Mouse (Mus musculus) midbrain, embryonic 12.5 days (tissue): ENCODE results near the gene Myadml2. TPM values are rescaled to one million over a fixed set of nuclear protein-coding genes. Genes with fewer than 3 reads are reported as not detected.

Experiments used
- ATAC-seq: fragments of 200-750 bp; cut with Nextera tagmentation; 2 replicates; pipeline ENCODE4 v1.8.0; 2017; ENCODE audit warnings: low read depth, moderate TSS enrichment, moderate library complexity; ENCODE audit not compliant: low FRiP score
- H3K27ac ChIP-seq: fragments of 300-500 bp; sonication (generic); replicated peaks from 2 replicates; pipeline ENCODE4 v1.5.1; 2016; ENCODE audit warnings: mild to moderate bottlenecking
- H3K27me3 ChIP-seq: fragments of 300-500 bp; sonication (generic); 2 replicates; pipeline ENCODE4 v1.6.1; 2016; ENCODE audit warnings: mild to moderate bottlenecking
- H3K36me3 ChIP-seq: fragments of 300-500 bp; sonication (generic); 2 replicates; pipeline ENCODE4 v1.6.1; 2016
- H3K4me1 ChIP-seq: fragments of 300-500 bp; sonication (generic); 2 replicates; pipeline ENCODE4 v1.6.1; 2016
- H3K4me2 ChIP-seq: fragments of 300-500 bp; sonication (generic); replicated peaks from 2 replicates; pipeline ENCODE4 v1.6.1; 2016; ENCODE audit warnings: mild to moderate bottlenecking, moderate library complexity
- H3K4me3 ChIP-seq: fragments of 300-500 bp; sonication (generic); 2 replicates; pipeline ENCODE4 v1.5.1; 2016; ENCODE audit warnings: mild to moderate bottlenecking
- H3K9ac ChIP-seq: fragments of 300-500 bp; sonication (generic); replicated peaks from 2 replicates; pipeline ENCODE4 v1.6.1; 2016; ENCODE audit warnings: mild to moderate bottlenecking, moderate library complexity
- H3K9me3 ChIP-seq: fragments of 300-500 bp; sonication (generic); 2 replicates; pipeline ENCODE4 v1.6.1; 2016; ENCODE audit warnings: mild to moderate bottlenecking
- WGBS: fragments of 180-500 bp; shearing (Covaris S2); methylation state at CpG from one replicate; pipeline ENCODE4 v1.1.7; 2016; 5-methylcytosine and 5-hydroxymethylcytosine counted together
- microRNA-seq: library from miRNA; unstranded; fragments of <30 nt; microRNA quantifications from one replicate; pipeline ENCODE4, GENCODE M21; 2017
- polyA plus RNA-seq: library from polyadenylated mRNA; unstranded; fragments of >200 nt; fragmentation: Nextera tagmentation; extraction: Ambion mirVana; gene quantifications from 2 replicates; pipeline ENCODE4 v1.2.1, GENCODE M21; 2016

Gene Myadml2
- polyA plus RNA-seq, 1 experiment from 2014 or later = not detected

GRCm38 (mm10) chr11:120598990-120599549, 48.9 kb downstream of the Myadml2 start:
- no peak; the same call in 1 of the 2 replicates for ATAC-seq
- peak overlapping the region; percentile 99 for H3K4me2 ChIP-seq
- no peaks in the 10 kb centered on the region for H3K27me3 ChIP-seq
- H3K4me1 ChIP-seq = peaks cover 28% of the 10 kb centered on the region
- H3K9ac ChIP-seq = peak overlapping the region; percentile 100
- peak overlapping the region; percentile 86 for H3K27ac ChIP-seq
- 52% methylated on average over 17 of the region's 17 CpGs for WGBS
- H3K9me3 ChIP-seq = no peaks in the 10 kb centered on the region
- H3K4me3 ChIP-seq = peak overlapping the region; percentile 100
- H3K36me3 ChIP-seq = peaks cover 62% of the 10 kb centered on the region

GRCm38 (mm10) chr11:120598283-120598989, 49.5 kb downstream of the Myadml2 start, which contains the start of the genes Alyref and Anapc11:
Alyref (minus strand) TSS chr11:120598365.
Anapc11 (plus strand) TSS chr11:120598421.
- Histone ChIP-seq H3K27ac (peak within 1 kb of the TSS; percentile 86), H3K4me3 (peak within 1 kb of the TSS; percentile 100), H3K9me3 (no peaks in the 10 kb centered on the region), H3K36me3 (peaks cover 62% of the 10 kb centered on the region), H3K4me2 (peak within 1 kb of the TSS; percentile 99), H3K9ac (peak within 1 kb of the TSS; percentile 100), H3K27me3 (no peaks in the 10 kb centered on the region), H3K4me1 (peaks cover 30% of the 10 kb centered on the region)
- WGBS = under 1% methylated on average over 87 of the region's 88 CpGs
- ATAC-seq = peak; percentile 97

GRCm38 (mm10) chr11:120597240-120598235, 50.4 kb downstream of the Myadml2 start:
- peak; percentile 67; the same call in 1 of the 2 replicates for ATAC-seq
- Histone ChIP-seq H3K4me3 (peak overlapping the region; percentile 100), H3K27me3 (no peaks in the 10 kb centered on the region), H3K36me3 (peaks cover 62% of the 10 kb centered on the region), H3K4me1 (peaks cover 30% of the 10 kb centered on the region), H3K9ac (peak overlapping the region; percentile 100), H3K4me2 (peak overlapping the region; percentile 99), H3K9me3 (no peaks in the 10 kb centered on the region), H3K27ac (peak overlapping the region; percentile 86)
- 5% methylated on average over 89 of the region's 99 CpGs for WGBS

Small RNAs within 50 kb of the gene (microRNA-seq; reads per million reads assigned to microRNA genes)
- gene Mir6936 = 1.9 reads per million

Other genes starting within 250 kb of the Myadml2 start
- gene Nploc4, start 210.4 kb downstream of the Myadml2 start, polyA plus RNA-seq = 51.8 and 54.6 TPM in 2 replicates
- gene Tspan10, start 205.5 kb downstream of the Myadml2 start, polyA plus RNA-seq = not detected in 2 replicates
- 0.20 TPM in 1 of 2 replicates, not detected in the other for gene Pde6g, start 194.7 kb downstream of the Myadml2 start, polyA plus RNA-seq
- 11.7 and 11.9 TPM in 2 replicates for gene Oxld1, start 190.1 kb downstream of the Myadml2 start, polyA plus RNA-seq
- gene Ccdc137, start 190.0 kb downstream of the Myadml2 start, polyA plus RNA-seq = 30.1 and 35.1 TPM in 2 replicates
- gene Arl16, start 180.6 kb downstream of the Myadml2 start, polyA plus RNA-seq = 56.4 and 58.8 TPM in 2 replicates
- 112 and 118 TPM in 2 replicates for gene Mrpl12, start 163.5 kb downstream of the Myadml2 start, polyA plus RNA-seq
- gene Slc25a10, start 156.3 kb downstream of the Myadml2 start, polyA plus RNA-seq = 37.7 and 38.8 TPM in 2 replicates
- gene Gcgr, start 117.5 kb downstream of the Myadml2 start, polyA plus RNA-seq = 0.18 and 0.29 TPM in 2 replicates
- gene Mcrip1, start 98.4 kb downstream of the Myadml2 start, polyA plus RNA-seq = 212 and 232 TPM in 2 replicates
- gene Ppp1r27, start 97.0 kb downstream of the Myadml2 start, polyA plus RNA-seq = not detected in 2 replicates
- gene P4hb, start 74.9 kb downstream of the Myadml2 start, polyA plus RNA-seq = 384 and 418 TPM in 2 replicates
- gene Arhgdia, start 66.5 kb downstream of the Myadml2 start, polyA plus RNA-seq = 504 and 557 TPM in 2 replicates
- gene Alyref, start 49.8 kb downstream of the Myadml2 start, polyA plus RNA-seq = 652 and 655 TPM in 2 replicates
- 165 and 182 TPM in 2 replicates for gene Anapc11, start 49.7 kb downstream of the Myadml2 start, polyA plus RNA-seq
- 0.98 TPM in 1 of 2 replicates, not detected in the other for gene Npb, start 39.7 kb downstream of the Myadml2 start, polyA plus RNA-seq
- 148 and 157 TPM in 2 replicates for gene Pcyt2, start 30.2 kb downstream of the Myadml2 start, polyA plus RNA-seq
- gene Sirt7, start 22.9 kb downstream of the Myadml2 start, polyA plus RNA-seq = 40.4 and 48.2 TPM in 2 replicates
- 33.3 and 36.8 TPM in 2 replicates for gene Mafg, start 14.6 kb downstream of the Myadml2 start, polyA plus RNA-seq
- gene Pycr1, start 4.4 kb downstream of the Myadml2 start, polyA plus RNA-seq = 31.6 and 34.1 TPM in 2 replicates
- gene Notum, start 13.0 kb upstream of the Myadml2 start, polyA plus RNA-seq = 0.58 and 0.87 TPM in 2 replicates
- gene Aspscr1, start 24.8 kb upstream of the Myadml2 start, polyA plus RNA-seq = 149 and 154 TPM in 2 replicates
- gene Cenpx, start 65.6 kb upstream of the Myadml2 start, polyA plus RNA-seq = 120 and 121 TPM in 2 replicates
- gene Lrrc45, start 65.8 kb upstream of the Myadml2 start, polyA plus RNA-seq = 74.5 and 75.1 TPM in 2 replicates
- gene Rac3, start 73.3 kb upstream of the Myadml2 start, polyA plus RNA-seq = 70.5 and 74.2 TPM in 2 replicates
- 11.8 and 14.6 TPM in 2 replicates for gene Dcxr, start 79.1 kb upstream of the Myadml2 start, polyA plus RNA-seq
- gene Cbr2, start 84.0 kb upstream of the Myadml2 start, polyA plus RNA-seq = 2.0 and 2.3 TPM in 2 replicates
- gene Hmga1b, start 114.6 kb upstream of the Myadml2 start, polyA plus RNA-seq = 5.4 and 6.8 TPM in 2 replicates
- 63.4 and 66.4 TPM in 2 replicates for gene Rfng, start 136.0 kb upstream of the Myadml2 start, polyA plus RNA-seq
- gene Gps1, start 136.1 kb upstream of the Myadml2 start, polyA plus RNA-seq = 235 and 248 TPM in 2 replicates
- gene Dus1l, start 148.2 kb upstream of the Myadml2 start, polyA plus RNA-seq = 64.2 and 67.6 TPM in 2 replicates
- gene Fasn, start 176.4 kb upstream of the Myadml2 start, polyA plus RNA-seq = 139 and 140 TPM in 2 replicates